Mouse (Mus musculus): ENCODE results near the gene Fth1. TPM values are rescaled to one million over a fixed set of nuclear protein-coding genes. Genes with fewer than 3 reads are reported as not detected.
A peak's percentile ranks its signal among the peaks of the same experiment; 100 is the strongest.

Gene Fth1
- polyA plus RNA-seq, 1 experiment = 6,516 TPM

GRCm38 (mm10) chr19:10022414-10023303 is 42.3 kb downstream of the Fth1 start:
- Histone ChIP-seq H3K27me3 (ENCODE audit: control insufficient read depth) (no peaks in the 10 kb centered on the region; the same call in 1 of the 2 replicates), H3K4me3 (replicated peaks) (peak overlapping the region; percentile 27), H3K4me1 (ENCODE audit: control insufficient read depth) (peaks cover 92% of the 10 kb centered on the region), H3K9me3 (ENCODE audit: control insufficient read depth, low read length) (no peaks in the 10 kb centered on the region), H3K36me3 (ENCODE audit: control insufficient read depth) (peaks cover 99% of the 10 kb centered on the region)
- TF ChIP-seq GATA1 (IDR thresholded peaks at IDR 0.05; ENCODE audit: low read length) (no peak), TAL1 (IDR thresholded peaks at IDR 0.05; ENCODE audit: low read length) (no peak)

- H3K4me3 ChIP-seq (replicated peaks) = no peak overlapping the region
- TF ChIP-seq GATA1 (IDR thresholded peaks at IDR 0.05; ENCODE audit: low read length) (no peak), TAL1 (IDR thresholded peaks at IDR 0.05; ENCODE audit: low read length) (no peak)
- H3K4me1 ChIP-seq (ENCODE audit: control insufficient read depth) = peaks cover 89% of the 10 kb centered on the region
- no peaks in the 10 kb centered on the region for H3K9me3 ChIP-seq (ENCODE audit: control insufficient read depth, low read length)
- H3K27me3 ChIP-seq (ENCODE audit: control insufficient read depth) = no peaks in the 10 kb centered on the region; the same call in 1 of the 2 replicates
- peaks cover 99% of the 10 kb centered on the region for H3K36me3 ChIP-seq (ENCODE audit: control insufficient read depth)
Measured at GRCm38 (mm10) chr19:10023304-10023758, 42.9 kb downstream of the Fth1 start.

- H3K36me3 ChIP-seq (ENCODE audit: control insufficient read depth) = peaks cover 100% of the 10 kb centered on the region
- TF ChIP-seq TAL1 (IDR thresholded peaks at IDR 0.05; ENCODE audit: low read length) (no peak), GATA1 (IDR thresholded peaks at IDR 0.05; ENCODE audit: low read length) (no peak)
- no peaks in the 10 kb centered on the region for H3K9me3 ChIP-seq (ENCODE audit: control insufficient read depth, low read length)
- peaks cover 79% of the 10 kb centered on the region for H3K4me1 ChIP-seq (ENCODE audit: control insufficient read depth)
- no peaks in the 10 kb centered on the region; the same call in 1 of the 2 replicates for H3K27me3 ChIP-seq (ENCODE audit: control insufficient read depth)
- H3K4me3 ChIP-seq (replicated peaks) = no peak overlapping the region
Measured at GRCm38 (mm10) chr19:10025169-10025875, 44.9 kb downstream of the Fth1 start.

- TF ChIP-seq TAL1 (IDR thresholded peaks at IDR 0.05; ENCODE audit: low read length) (no peak), GATA1 (IDR thresholded peaks at IDR 0.05; ENCODE audit: low read length) (no peak)
- no peak overlapping the region for H3K4me3 ChIP-seq (replicated peaks)
- no peaks in the 10 kb centered on the region; the same call in 1 of the 2 replicates for H3K27me3 ChIP-seq (ENCODE audit: control insufficient read depth)
- H3K4me1 ChIP-seq (ENCODE audit: control insufficient read depth) = peaks cover 65% of the 10 kb centered on the region
- H3K36me3 ChIP-seq (ENCODE audit: control insufficient read depth) = peaks cover 100% of the 10 kb centered on the region
- no peaks in the 10 kb centered on the region for H3K9me3 ChIP-seq (ENCODE audit: control insufficient read depth, low read length)
Measured at GRCm38 (mm10) chr19:10029746-10030145, 49.3 kb downstream of the Fth1 start.

- Histone ChIP-seq H3K9me3 (ENCODE audit: control insufficient read depth, low read length) (no peaks in the 10 kb centered on the region), H3K4me3 (replicated peaks) (no peak overlapping the region), H3K36me3 (ENCODE audit: control insufficient read depth) (peaks cover 100% of the 10 kb centered on the region), H3K4me1 (ENCODE audit: control insufficient read depth) (peaks cover 56% of the 10 kb centered on the region), H3K27me3 (ENCODE audit: control insufficient read depth) (no peaks in the 10 kb centered on the region; the same call in 1 of the 2 replicates)
- TF ChIP-seq GATA1 (IDR thresholded peaks at IDR 0.05; ENCODE audit: low read length) (no peak), TAL1 (IDR thresholded peaks at IDR 0.05; ENCODE audit: low read length) (no peak)
Measured at GRCm38 (mm10) chr19:10033211-10033973, 53.0 kb downstream of the Fth1 start.

- Histone ChIP-seq H3K27me3 (ENCODE audit: control insufficient read depth) (no peaks in the 10 kb centered on the region; the same call in 1 of the 2 replicates), H3K9me3 (ENCODE audit: control insufficient read depth, low read length) (no peaks in the 10 kb centered on the region), H3K4me1 (ENCODE audit: control insufficient read depth) (peaks cover 61% of the 10 kb centered on the region), H3K36me3 (ENCODE audit: control insufficient read depth) (peaks cover 100% of the 10 kb centered on the region), H3K4me3 (replicated peaks) (no peak overlapping the region)
- TF ChIP-seq TAL1 (IDR thresholded peaks at IDR 0.05; ENCODE audit: low read length) (no peak), GATA1 (IDR thresholded peaks at IDR 0.05; ENCODE audit: low read length) (no peak)
Measured at GRCm38 (mm10) chr19:10034356-10034755, 54.0 kb downstream of the Fth1 start.

Other genes starting within 250 kb of the Fth1 start
- not detected in 2 replicates for gene Scgb2a2, start 133.0 kb upstream of the Fth1 start, polyA plus RNA-seq (2012)
- 34.9 and 39.7 TPM in 2 replicates for gene Incenp, start 81.0 kb upstream of the Fth1 start, polyA plus RNA-seq (2012)
- gene Best1, start 21.0 kb downstream of the Fth1 start, polyA plus RNA-seq (2012) = not detected in 2 replicates
- gene Rab3il1, start 21.1 kb downstream of the Fth1 start, polyA plus RNA-seq (2012) = 90.0 and 90.9 TPM in 2 replicates
- gene Fads3, start 61.0 kb downstream of the Fth1 start, polyA plus RNA-seq (2012) = 11.1 and 13.7 TPM in 2 replicates
- gene Fads2, start 121.1 kb downstream of the Fth1 start, polyA plus RNA-seq (2012) = 1.3 and 1.5 TPM in 2 replicates
- 3.0 and 3.7 TPM in 2 replicates for gene Fads1, start 202.3 kb downstream of the Fth1 start, polyA plus RNA-seq (2012)
- 1.6 and 2.2 TPM in 2 replicates for gene Tmem258, start 223.4 kb downstream of the Fth1 start, polyA plus RNA-seq (2012)
- 9.7 and 14.5 TPM in 2 replicates for gene Fen1, start 223.6 kb downstream of the Fth1 start, polyA plus RNA-seq (2012)